Comparison of ENCODE assay signal across 17 mouse cellular contexts in the genomic region with DNA sequence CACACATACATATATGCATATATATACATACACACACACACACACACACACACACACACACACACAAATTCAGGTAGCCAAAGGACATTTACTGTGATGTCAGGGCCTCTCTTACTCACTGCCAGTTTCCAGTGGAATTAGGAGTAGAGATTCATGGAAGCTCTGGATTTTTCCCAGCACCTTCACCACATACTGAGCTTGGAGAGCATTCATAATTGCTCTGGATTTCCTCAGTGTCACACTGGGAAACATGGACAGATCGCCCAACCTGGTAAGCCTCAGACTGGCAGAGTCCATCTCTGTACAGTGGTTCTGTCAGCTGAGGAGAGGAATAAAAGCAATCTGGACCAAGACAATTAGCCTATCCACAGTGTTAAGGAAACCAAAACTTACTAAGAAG.
DNase-seq lines count a peak whose midpoint lies in the region; ATAC-seq and TF ChIP-seq lines count a peak whose summit lies in the region.
"Had no signal": no experiment of that assay in that cellular context is flagged by ENCODE, and none has a peak within 500 bp of the region (broad histone marks: within the 10 kb centered on the region; RNA-seq: fewer than 3 reads in every experiment).

No protein-coding gene starts in this region.

- no peak for TF ChIP-seq EP300 in stomach, postnatal 0 days (optimal IDR thresholded peaks at IDR 0.05)

- no peaks in the 10 kb centered on the region for H3K9me3 ChIP-seq in limb, embryonic 14.5 days (ENCODE audit: control insufficient read depth, low read length)
- no peaks in the 10 kb centered on the region for H3K9me3 ChIP-seq in stomach, postnatal 0 days (ENCODE audit: control insufficient read depth, low read length)
- H3K9me3 ChIP-seq: forebrain, embryonic 15.5 days; G1E; heart, embryonic 12.5 days; hindbrain, embryonic 15.5 days had no signal

- 10% methylated on average over 1 of the region's 1 CpGs for WGBS in cerebellum, adult 2 months
- 80% methylated on average over 1 of the region's 1 CpGs for WGBS in limb, embryonic 14.5 days
- 61% methylated on average over 1 of the region's 1 CpGs for WGBS in stomach, postnatal 0 days

- TF ChIP-seq CTCF in cerebellum, adult 2 months (IDR thresholded peaks at IDR 0.05; ENCODE audit: borderline replicate concordance, insufficient read depth, low read depth, low read length): no peak
- TF ChIP-seq CTCF in stomach, postnatal 0 days (IDR thresholded peaks at IDR 0.05; ENCODE audit: low read depth): no peak

- H3K27ac ChIP-seq in cerebellum, adult 2 months (ENCODE audit: insufficient read depth, low read length): no peak overlapping the region
- H3K27ac ChIP-seq in limb, embryonic 14.5 days (replicated peaks; ENCODE audit: low read depth, low read length): 0 out of 2 replicates have a peak overlapping the region, but pooled peaks have one; percentile 21
- H3K27ac ChIP-seq in stomach, postnatal 0 days (replicated peaks): peak overlapping the region; percentile 83
- H3K27ac ChIP-seq: forebrain, embryonic 15.5 days; hindbrain, embryonic 15.5 days had no signal

- no peak for TF ChIP-seq POLR2A in cerebellum, adult 2 months (IDR thresholded peaks at IDR 0.05; ENCODE audit: borderline replicate concordance, insufficient read depth, low read length)
- no peak for TF ChIP-seq POLR2A in limb, embryonic 14.5 days (IDR thresholded peaks at IDR 0.05; ENCODE audit: borderline replicate concordance, extremely low read depth, insufficient read depth, insufficient read length)

- peak; percentile 25 to 56 for DNase-seq in cerebellum, adult 2 months
- DNase-seq in cerebellum, adult 11 months: no peak
- peak; percentile 19 for DNase-seq in heart, adult 11 months
- no peak for DNase-seq in heart, postnatal 36 days
- DNase-seq in limb, embryonic 14.5 days (ENCODE audit: low spot score): no peak
- no peak for DNase-seq in stomach, postnatal 0 days (ENCODE audit: low spot score)
- DNase-seq in retina, embryonic 14.5 days (ENCODE audit: low spot score): no peak
- DNase-seq: adrenal gland, postnatal 10 days; B cell, adult 2 months; cerebellum, adult 8-10 months; gastrocnemius, postnatal 36 days; heart, adult 18-20 months had no signal

- peaks cover 42% of the 10 kb centered on the region for H3K4me1 ChIP-seq in cerebellum, adult 2 months (ENCODE audit: control insufficient read depth, insufficient read depth, low read length)
- peaks cover 34% of the 10 kb centered on the region for H3K4me1 ChIP-seq in limb, embryonic 14.5 days (ENCODE audit: control insufficient read depth, insufficient read depth, low read length)
- H3K4me1 ChIP-seq in stomach, postnatal 0 days (replicated peaks; ENCODE audit: control insufficient read depth, insufficient read depth): peaks cover 7% of the 10 kb centered on the region

- H3K27me3 ChIP-seq in cerebellum, adult 2 months (ENCODE audit: control insufficient read depth, insufficient read depth, low read length): no peaks in the 10 kb centered on the region
- H3K27me3 ChIP-seq in limb, embryonic 14.5 days (ENCODE audit: control insufficient read depth, insufficient read depth, low read length): no peaks in the 10 kb centered on the region
- no peaks in the 10 kb centered on the region for H3K27me3 ChIP-seq in stomach, postnatal 0 days (ENCODE audit: control insufficient read depth, insufficient read depth, low read length)
- H3K27me3 ChIP-seq: forebrain, embryonic 15.5 days; heart, embryonic 12.5 days; hindbrain, embryonic 15.5 days had no signal

- ATAC-seq in limb, embryonic 14.5 days (ENCODE audit: low FRiP score, low read depth): no peak
- ATAC-seq in stomach, postnatal 0 days (ENCODE audit: low FRiP score, low TSS enrichment): no peak
- ATAC-seq: CD4-positive, CD25-positive, alpha-beta regulatory T cell, adult 4 months; forebrain, embryonic 15.5 days had no signal

- no peak overlapping the region for H3K9ac ChIP-seq in limb, embryonic 14.5 days (ENCODE audit: low read depth, low read length, severe bottlenecking)
- H3K9ac ChIP-seq in stomach, postnatal 0 days (ENCODE audit: low read length): no peak overlapping the region
- H3K9ac ChIP-seq: forebrain, embryonic 15.5 days; heart, embryonic 12.5 days; hindbrain, embryonic 15.5 days had no signal

- intact Hi-C loops in heart, postnatal 36 days (cut with DNase I): no loop called here

- H3K4me3 ChIP-seq in cerebellum, adult 2 months (replicated peaks; ENCODE audit: insufficient read depth, low read depth, low read length): no peak overlapping the region
- no peak overlapping the region for H3K4me3 ChIP-seq in limb, embryonic 14.5 days (replicated peaks; ENCODE audit: low read length)
- no peak overlapping the region for H3K4me3 ChIP-seq in stomach, postnatal 0 days (ENCODE audit: low read depth, low read length)
- H3K4me3 ChIP-seq: forebrain, embryonic 15.5 days; heart, embryonic 12.5 days; hindbrain, embryonic 15.5 days had no signal

- no peaks in the 10 kb centered on the region for H3K36me3 ChIP-seq in limb, embryonic 14.5 days (ENCODE audit: control insufficient read depth, insufficient read depth, low read length)
- H3K36me3 ChIP-seq in stomach, postnatal 0 days (ENCODE audit: control insufficient read depth, insufficient read depth, low read length): no peaks in the 10 kb centered on the region
- H3K36me3 ChIP-seq: forebrain, embryonic 15.5 days; G1E; heart, embryonic 12.5 days; hindbrain, embryonic 15.5 days had no signal

- no peak overlapping the region for H3K4me2 ChIP-seq in limb, embryonic 14.5 days (replicated peaks; ENCODE audit: low read depth, low read length, severe bottlenecking)
- no peak overlapping the region for H3K4me2 ChIP-seq in stomach, postnatal 0 days (replicated peaks; ENCODE audit: low read depth)
- H3K4me2 ChIP-seq: forebrain, embryonic 15.5 days; heart, embryonic 12.5 days; hindbrain, embryonic 15.5 days had no signal

Comparison
In these comparisons a context has a peak if more than half of its experiments do, and no peak if none do; other contexts are left out.
1. DNase-seq: peak in cerebellum, adult 2 months (2 of 2) and heart, adult 11 months (single experiment); none in cerebellum, adult 11 months (single experiment), heart, postnatal 36 days (0 of 2), limb, embryonic 14.5 days (single experiment), stomach, postnatal 0 days (single experiment) and retina, embryonic 14.5 days (single experiment).